Mouse (Mus musculus) ES-Bruce4 (cell line): ENCODE data around the gene Uaca. TPM values are rescaled to one million over a fixed set of nuclear protein-coding genes. Genes with fewer than 3 reads are reported as not detected.

Experiments used
- H3K27ac ChIP-seq: 2 replicates; pipeline ENCODE4 v1.5.1; 2012; ENCODE audit warnings: low read length, inconsistent platforms; ENCODE audit not compliant: insufficient read depth
- H3K27me3 ChIP-seq: 2 replicates; pipeline ENCODE4 v1.6.1; 2012; ENCODE audit warnings: mild to moderate bottlenecking, low read length, inconsistent platforms; ENCODE audit not compliant: control insufficient read depth, poor library complexity, insufficient read depth, severe bottlenecking
- H3K36me3 ChIP-seq: 2 replicates; pipeline ENCODE4 v1.6.1; 2012; ENCODE audit warnings: inconsistent platforms, mild to moderate bottlenecking, low read length, moderate library complexity; ENCODE audit not compliant: control insufficient read depth, poor library complexity, insufficient read depth, severe bottlenecking
- H3K4me1 ChIP-seq: one replicate; pipeline ENCODE4 v1.8.1; 2011; ENCODE audit warnings: low read length; ENCODE audit not compliant: control insufficient read depth, insufficient read depth
- H3K4me3 ChIP-seq: 2 replicates; pipeline ENCODE4 v1.5.1; 2011; ENCODE audit warnings: low read depth, mild to moderate bottlenecking, low read length
- H3K9ac ChIP-seq: 2 replicates; pipeline ENCODE4 v1.6.1; 2012; ENCODE audit warnings: low read depth, mild to moderate bottlenecking, inconsistent platforms; ENCODE audit not compliant: poor library complexity, severe bottlenecking
- H3K9me3 ChIP-seq: replicated peaks from 2 replicates; pipeline ENCODE4 v1.6.1; 2012; ENCODE audit warnings: mild to moderate bottlenecking, low read length, inconsistent platforms; ENCODE audit not compliant: control insufficient read depth, poor library complexity, insufficient read depth, severe bottlenecking
- CTCF ChIP-seq: IDR thresholded peaks from one replicate; pipeline ENCODE4 v1.8.1; 2011; ENCODE audit warnings: low read depth, low read length
- EP300 ChIP-seq: IDR thresholded peaks from 2 replicates; pipeline ENCODE4 v1.6.1; 2011; ENCODE audit warnings: low read depth, low read length; ENCODE audit not compliant: insufficient read depth
- POLR2A ChIP-seq: IDR thresholded peaks from one replicate; pipeline ENCODE4 v1.8.1; 2011; ENCODE audit warnings: low read length; ENCODE audit not compliant: insufficient read depth
- polyA plus RNA-seq: library from polyadenylated mRNA; stranded (reverse); fragments of >200 nt; gene quantifications from 2 replicates; pipeline ENCODE4 v1.2.4, GENCODE M21; 2011; ENCODE audit warnings: low read depth; ENCODE audit not compliant: missing spikeins, insufficient read depth, insufficient read length

The Uaca gene
- polyA plus RNA-seq, 1 experiment: 29.7 TPM

DNA sequence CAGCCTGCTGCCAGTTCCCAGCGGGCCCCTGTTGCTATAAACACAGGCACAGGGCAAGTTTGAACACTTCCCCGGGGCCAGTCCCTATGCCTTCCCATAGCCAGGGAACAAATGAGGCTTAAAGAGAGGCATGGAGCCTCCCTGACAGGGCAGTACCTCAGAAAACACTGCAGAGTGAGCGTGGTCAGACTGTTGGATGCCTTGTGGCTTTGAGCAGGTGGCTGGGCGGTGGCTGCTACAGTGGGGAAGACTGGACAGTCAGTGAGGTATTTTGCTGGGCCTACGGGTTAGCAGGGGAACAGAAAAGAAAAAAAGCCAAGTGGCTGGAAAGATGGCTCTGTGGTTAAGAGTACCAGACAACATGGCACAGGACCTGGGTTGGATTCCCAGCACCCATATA lies 43.2 kb upstream of the Uaca start:
- H3K27me3 ChIP-seq: no peaks in the 10 kb centered on the region
- no peaks in the 10 kb centered on the region for H3K36me3 ChIP-seq
- TF ChIP-seq CTCF (no peak), EP300 (no peak), POLR2A (no peak)
- H3K4me1 ChIP-seq: no peaks in the 10 kb centered on the region
- no peak overlapping the region for H3K4me3 ChIP-seq
- H3K27ac ChIP-seq: no peak overlapping the region
- no peaks in the 10 kb centered on the region for H3K9me3 ChIP-seq
- no peak overlapping the region for H3K9ac ChIP-seq

DNA sequence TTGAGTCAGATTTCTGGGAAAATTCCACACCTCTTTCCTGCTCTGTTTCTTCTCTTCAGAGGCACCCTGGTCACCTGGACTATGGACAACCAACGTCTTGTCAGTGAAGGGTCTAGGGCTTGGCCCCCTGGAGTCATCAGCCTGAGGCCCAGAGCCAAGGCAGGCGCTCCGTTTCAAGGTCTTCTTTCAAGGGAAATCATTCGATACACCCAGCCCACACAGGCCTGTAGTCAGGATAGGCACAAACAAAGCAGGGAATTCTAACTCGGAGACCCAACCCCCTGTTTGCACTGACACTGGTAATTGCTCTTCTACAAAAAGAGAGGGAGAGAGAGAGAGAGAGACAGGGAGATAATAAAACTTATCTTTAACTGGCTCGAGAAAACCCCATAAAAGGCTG lies 42.4 kb upstream of the Uaca start:
- no peaks in the 10 kb centered on the region for H3K27me3 ChIP-seq
- TF ChIP-seq EP300 (no peak), POLR2A (no peak), CTCF (no peak)
- H3K36me3 ChIP-seq: no peaks in the 10 kb centered on the region
- no peak overlapping the region for H3K9ac ChIP-seq
- H3K4me3 ChIP-seq: no peak overlapping the region
- H3K9me3 ChIP-seq: no peaks in the 10 kb centered on the region
- H3K4me1 ChIP-seq: no peaks in the 10 kb centered on the region
- H3K27ac ChIP-seq: no peak overlapping the region

DNA sequence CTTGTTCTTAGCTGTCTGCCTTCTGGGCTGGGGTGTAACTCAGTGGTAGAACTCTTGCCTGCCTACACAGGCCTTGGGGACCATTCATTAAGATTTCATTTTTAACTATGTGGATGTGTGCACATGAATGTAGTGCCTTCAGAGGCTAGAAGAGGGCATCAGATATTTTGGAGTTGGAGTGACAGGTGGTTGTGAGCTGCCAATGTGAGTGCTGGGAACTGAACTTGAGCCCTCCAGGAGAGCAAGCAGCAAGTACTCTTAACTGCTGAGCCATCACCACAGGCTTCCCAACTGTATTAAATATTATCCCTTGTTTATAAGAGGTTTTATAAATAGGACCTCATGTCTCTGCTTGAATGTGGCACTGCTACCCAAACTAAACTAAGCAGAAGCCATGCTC lies 41.7 kb upstream of the Uaca start:
- Histone ChIP-seq H3K36me3 (no peaks in the 10 kb centered on the region), H3K4me3 (no peak overlapping the region), H3K9me3 (no peaks in the 10 kb centered on the region)

DNA sequence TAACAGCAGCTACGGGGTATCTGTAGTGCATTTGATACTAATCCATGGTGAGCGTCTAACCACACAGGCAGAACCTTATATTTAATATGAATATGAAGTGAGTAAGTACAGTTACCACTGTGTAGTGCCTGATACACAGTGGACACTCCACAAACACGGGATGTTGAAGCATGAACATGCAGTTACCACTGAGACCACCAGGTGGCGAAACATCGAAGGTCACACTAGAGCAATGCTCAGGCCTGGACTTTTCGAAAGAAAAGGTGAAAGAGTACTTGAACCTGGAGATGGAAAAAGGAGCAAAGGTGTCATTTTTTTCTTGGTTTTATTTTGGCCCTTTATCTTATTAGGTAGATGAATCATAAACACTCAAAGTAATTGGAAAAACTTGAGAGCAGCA lies 38.1 kb upstream of the Uaca start:
- Histone ChIP-seq H3K4me1 (no peaks in the 10 kb centered on the region), H3K9ac (no peak overlapping the region), H3K9me3 (no peaks in the 10 kb centered on the region; the same call in 1 of the 2 replicates), H3K27ac (no peak overlapping the region), H3K4me3 (no peak overlapping the region), H3K27me3 (no peaks in the 10 kb centered on the region), H3K36me3 (no peaks in the 10 kb centered on the region)
- no peak for TF ChIP-seq EP300
- TF ChIP-seq CTCF: peak; percentile 48

More for the DNA sequence above, 41.7 kb upstream of the Uaca start:
- Histone ChIP-seq H3K27ac (no peak overlapping the region), H3K27me3 (no peaks in the 10 kb centered on the region), H3K9ac (no peak overlapping the region), H3K4me1 (no peaks in the 10 kb centered on the region)
- TF ChIP-seq EP300: no peak
- no peak for TF ChIP-seq CTCF
- no peak for TF ChIP-seq POLR2A

DNA sequence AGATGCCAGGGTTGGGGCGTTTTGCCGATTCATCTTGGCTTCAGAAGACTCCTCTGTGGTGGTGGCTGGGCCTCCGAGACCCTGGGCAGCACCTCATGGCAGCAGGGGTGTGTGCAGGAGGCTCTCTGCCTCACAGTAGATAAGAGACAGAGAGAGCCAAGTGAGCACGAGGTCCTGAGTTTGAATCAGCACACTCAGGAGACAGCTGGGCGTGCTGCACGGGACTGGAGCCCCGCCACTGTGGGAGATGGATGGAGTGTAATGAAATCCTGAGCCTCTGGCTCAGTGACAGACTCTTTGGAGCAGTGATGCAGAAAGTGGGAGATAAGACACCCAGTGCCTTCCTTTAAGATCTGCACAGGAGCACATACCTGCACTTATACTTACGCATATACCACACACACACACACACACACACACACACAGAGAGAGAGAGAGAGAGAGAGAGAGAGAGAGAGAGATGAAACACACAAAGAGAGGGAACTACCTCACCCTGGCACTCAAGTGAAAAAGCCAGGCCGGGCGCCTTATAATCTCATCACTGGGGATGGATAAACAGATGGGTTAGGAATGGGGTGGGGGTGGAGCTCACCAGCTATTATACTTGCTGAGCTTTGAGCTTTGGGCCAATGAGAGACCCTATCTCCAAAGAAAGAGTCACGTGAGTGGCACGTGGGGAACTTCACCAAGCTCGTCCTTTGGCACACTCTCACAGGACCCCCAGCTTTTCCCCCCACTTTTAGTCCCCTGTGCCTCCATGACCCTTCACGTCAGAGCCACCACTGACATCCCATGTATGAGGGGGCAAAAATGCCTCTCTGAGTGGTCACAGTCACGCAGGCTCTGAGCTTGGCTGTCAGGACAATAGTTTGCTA lies 37.2 kb upstream of the Uaca start:
- Histone ChIP-seq H3K9ac (no peak overlapping the region), H3K4me1 (no peaks in the 10 kb centered on the region), H3K27ac (no peak overlapping the region), H3K27me3 (no peaks in the 10 kb centered on the region), H3K36me3 (no peaks in the 10 kb centered on the region), H3K9me3 (no peaks in the 10 kb centered on the region; the same call in 1 of the 2 replicates), H3K4me3 (no peak overlapping the region)
- TF ChIP-seq CTCF (no peak), POLR2A (no peak), EP300 (no peak)

DNA sequence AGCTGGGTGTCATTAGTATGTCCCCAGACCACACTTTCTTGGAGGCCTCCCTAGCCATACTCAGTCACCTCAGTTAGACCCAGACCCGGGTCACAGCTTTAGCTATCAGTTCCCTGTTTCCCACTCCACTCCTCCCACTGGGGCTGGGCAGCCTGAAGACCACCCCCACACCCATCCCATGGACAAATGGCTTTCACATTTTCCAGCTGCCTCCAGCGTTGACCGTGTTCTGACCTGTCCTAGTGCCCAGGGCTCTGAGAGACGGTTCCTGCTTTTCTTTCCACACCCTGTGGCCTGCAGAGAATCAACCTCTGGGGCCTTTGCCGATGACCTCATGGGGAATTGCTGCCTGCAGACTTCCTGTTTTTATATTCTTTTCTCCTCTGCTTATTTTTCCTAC lies 36.5 kb upstream of the Uaca start:
- H3K27me3 ChIP-seq: no peaks in the 10 kb centered on the region
- no peak overlapping the region for H3K27ac ChIP-seq
- H3K36me3 ChIP-seq: no peaks in the 10 kb centered on the region
- no peak overlapping the region for H3K9ac ChIP-seq
- no peaks in the 10 kb centered on the region for H3K4me1 ChIP-seq
- TF ChIP-seq POLR2A: no peak
- H3K4me3 ChIP-seq: no peak overlapping the region
- H3K9me3 ChIP-seq: no peaks in the 10 kb centered on the region; the same call in 1 of the 2 replicates
